Mouse (Mus musculus) thymus, adult 18-20 months (tissue): ENCODE measurements around the gene BC030500.

Source experiments
- DNase-seq, 2 experiments: peaks; one replicate each; pipeline ENCODE4 v3.0.0; 2022; ENCODE audit warnings: mixed read lengths in 2 of 2

The BC030500 gene

GRCm38 (mm10) chr8:58911677-58912076 lies at the start of gene BC030500:
TSS of gene BC030500 (plus strand) at chr8:58911755.
- no peak for DNase-seq

GRCm38 (mm10) chr8:58886405-58886804 lies 25.1 kb upstream of the BC030500 start:
- DNase-seq = no peak

- no peak for DNase-seq
Measured at GRCm38 (mm10) chr8:58890591-58890990, 21.0 kb upstream of the BC030500 start.

- no peak for DNase-seq
Measured at GRCm38 (mm10) chr8:58895960-58896359, 15.6 kb upstream of the BC030500 start.

GRCm38 (mm10) chr8:58904465-58904864 lies 7.1 kb upstream of the BC030500 start:
- DNase-seq = no peak

GRCm38 (mm10) chr8:58912196-58912839 lies 763 bp downstream of the BC030500 start, which contains the start of gene Galntl6:
TSS of gene Galntl6 (minus strand) at chr8:58912640.
- DNase-seq = no peak

- no peak for DNase-seq
Measured at GRCm38 (mm10) chr8:58912840-58913639, 1.5 kb downstream of the BC030500 start.

- DNase-seq = no peak
Measured at GRCm38 (mm10) chr8:58913640-58913968, 2.0 kb downstream of the BC030500 start.

GRCm38 (mm10) chr8:58915142-58915541 lies 3.6 kb downstream of the BC030500 start:
- no peak for DNase-seq

GRCm38 (mm10) chr8:58931066-58931465 lies 19.5 kb downstream of the BC030500 start:
- no peak for DNase-seq

GRCm38 (mm10) chr8:58943773-58944172 lies 32.2 kb downstream of the BC030500 start:
- DNase-seq = no peak

- no peak for DNase-seq
Measured at GRCm38 (mm10) chr8:58957195-58957739, 45.7 kb downstream of the BC030500 start.
